In the genomic region with DNA sequence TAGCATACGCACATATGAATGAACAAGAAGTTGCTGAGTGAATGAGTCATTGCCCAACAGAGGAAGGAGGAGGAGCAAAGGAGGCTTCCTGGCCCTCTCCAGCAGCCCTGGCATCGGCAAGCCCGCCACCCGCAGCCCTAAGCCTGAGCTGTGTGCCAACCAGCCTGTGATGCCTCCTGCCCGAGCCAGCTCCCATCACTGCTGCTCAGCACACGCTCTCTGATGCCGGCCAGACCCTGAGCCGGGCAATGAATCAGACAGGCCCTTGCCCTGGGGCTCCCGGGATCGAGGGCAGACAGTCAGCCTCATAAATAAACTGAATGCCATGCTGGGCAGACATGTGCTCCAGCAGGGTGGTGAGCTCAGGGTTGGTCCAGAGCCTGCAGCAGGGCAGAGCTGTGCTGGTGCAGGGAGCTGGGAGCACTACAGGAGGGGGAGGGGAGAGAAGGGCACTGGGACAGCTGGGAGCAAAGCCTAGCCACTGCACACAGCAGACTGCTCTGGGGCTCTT, we compare ENCODE assay signal across 8 mouse cellular contexts. TPM values are rescaled to one million over a fixed set of nuclear protein-coding genes. Genes with fewer than 3 reads are reported as not detected.
DNase-seq lines count a peak whose midpoint lies in the region; ATAC-seq and TF ChIP-seq lines count a peak whose summit lies in the region.

No protein-coding gene starts in this region.

- no peak overlapping the region for H3K4me3 ChIP-seq in forebrain, postnatal 0 days (ENCODE audit: low read depth, low read length)
- no peak overlapping the region for H3K4me3 ChIP-seq in midbrain, embryonic 12.5 days

- peak; percentile 92 for DNase-seq in heart, adult 11 months
- no peak for DNase-seq in heart, postnatal 14 days
- peak; percentile 33 to 66 for DNase-seq in adrenal gland, postnatal 4 days (ENCODE audit: low spot score in 2 of 2)
- peak; percentile 85 for DNase-seq in forebrain, postnatal 0 days
- peak; percentile 78 to 87 for DNase-seq in layer of hippocampus, postnatal 14 days (ENCODE audit: low spot score in 2 of 2)
- DNase-seq in spleen, postnatal 14 days (ENCODE audit: low spot score in 2 of 2): no peak
- no peak for DNase-seq in kidney, adult 8-10 months

- 15% methylated on average over 10 of the region's 10 CpGs for WGBS in forebrain, postnatal 0 days
- 83% methylated on average over 10 of the region's 10 CpGs for WGBS in midbrain, embryonic 12.5 days

- H3K27me3 ChIP-seq in forebrain, postnatal 0 days (ENCODE audit: insufficient read depth, low read length): no peaks in the 10 kb centered on the region
- H3K27me3 ChIP-seq in midbrain, embryonic 12.5 days: no peaks in the 10 kb centered on the region; the same call in 1 of the 2 replicates

- H3K4me2 ChIP-seq in forebrain, postnatal 0 days (ENCODE audit: low read depth): no peak overlapping the region
- no peak overlapping the region for H3K4me2 ChIP-seq in midbrain, embryonic 12.5 days (replicated peaks)

- H3K9ac ChIP-seq in forebrain, postnatal 0 days: no peak overlapping the region
- H3K9ac ChIP-seq in midbrain, embryonic 12.5 days (replicated peaks): no peak overlapping the region

- peak; percentile 96 for ATAC-seq in forebrain, postnatal 0 days
- ATAC-seq in midbrain, embryonic 12.5 days (ENCODE audit: low FRiP score, low read depth): peak; percentile 44; the same call in 1 of the 2 replicates

- no peak for TF ChIP-seq CTCF in forebrain, postnatal 0 days (IDR thresholded peaks at IDR 0.05; ENCODE audit: low read depth)

- intact Hi-C loops in heart, postnatal 14 days (cut with DNase I): no loop called here

- H3K27ac ChIP-seq in forebrain, postnatal 0 days (ENCODE audit: low read depth, low read length): peak overlapping the region; percentile 59; the same call in 1 of the 2 replicates
- H3K27ac ChIP-seq in midbrain, embryonic 12.5 days (replicated peaks): no peak overlapping the region

- no peaks in the 10 kb centered on the region for H3K9me3 ChIP-seq in forebrain, postnatal 0 days (ENCODE audit: low read length)
- no peaks in the 10 kb centered on the region for H3K9me3 ChIP-seq in midbrain, embryonic 12.5 days

- no peaks in the 10 kb centered on the region for H3K36me3 ChIP-seq in forebrain, postnatal 0 days (ENCODE audit: insufficient read depth)
- H3K36me3 ChIP-seq in midbrain, embryonic 12.5 days: no peaks in the 10 kb centered on the region

- H3K4me1 ChIP-seq in forebrain, postnatal 0 days (ENCODE audit: insufficient read depth): peaks cover 8% of the 10 kb centered on the region; the same call in 1 of the 2 replicates
- peaks cover 22% of the 10 kb centered on the region; the same call in 1 of the 2 replicates for H3K4me1 ChIP-seq in midbrain, embryonic 12.5 days

RNA-seq across cellular contexts. Expression of a gene that starts 27.7 kb away (rescaled TPM):
- total RNA-seq in heart, postnatal 14 days (2021): not detected
- total RNA-seq in adrenal gland, postnatal 4 days (2021): not detected
- not detected in 2 replicates for total RNA-seq in forebrain, postnatal 0 days (2014; rRNA removed)
- 0.13 TPM in 1 of 2 replicates, not detected in the other for polyA plus RNA-seq in forebrain, postnatal 0 days (2015; fragmentation: Nextera tagmentation; extraction: Ambion mirVana)
- not detected for total RNA-seq in layer of hippocampus, postnatal 14 days (2021)
- not detected in 2 replicates for polyA plus RNA-seq in midbrain, embryonic 12.5 days (2016; fragmentation: Nextera tagmentation; extraction: Ambion mirVana)

Comparison
In these comparisons a context has a peak if more than half of its experiments do, and no peak if none do; other contexts are left out.
1. DNase-seq: peak in heart, adult 11 months (single experiment), adrenal gland, postnatal 4 days (2 of 2), forebrain, postnatal 0 days (single experiment) and layer of hippocampus, postnatal 14 days (2 of 2); none in heart, postnatal 14 days (0 of 2), spleen, postnatal 14 days (0 of 2) and kidney, adult 8-10 months (0 of 2).